Mouse (Mus musculus): ENCODE measurements at regions not wholly inside any gene's neighbourhood (a gene's known extent, or its start where the extent isn't known, plus 50 kb on each side); places are given as distances from the start of the nearest gene placed in this dataset.
A peak's percentile ranks its signal among the peaks of the same experiment; 100 is the strongest.

DNA sequence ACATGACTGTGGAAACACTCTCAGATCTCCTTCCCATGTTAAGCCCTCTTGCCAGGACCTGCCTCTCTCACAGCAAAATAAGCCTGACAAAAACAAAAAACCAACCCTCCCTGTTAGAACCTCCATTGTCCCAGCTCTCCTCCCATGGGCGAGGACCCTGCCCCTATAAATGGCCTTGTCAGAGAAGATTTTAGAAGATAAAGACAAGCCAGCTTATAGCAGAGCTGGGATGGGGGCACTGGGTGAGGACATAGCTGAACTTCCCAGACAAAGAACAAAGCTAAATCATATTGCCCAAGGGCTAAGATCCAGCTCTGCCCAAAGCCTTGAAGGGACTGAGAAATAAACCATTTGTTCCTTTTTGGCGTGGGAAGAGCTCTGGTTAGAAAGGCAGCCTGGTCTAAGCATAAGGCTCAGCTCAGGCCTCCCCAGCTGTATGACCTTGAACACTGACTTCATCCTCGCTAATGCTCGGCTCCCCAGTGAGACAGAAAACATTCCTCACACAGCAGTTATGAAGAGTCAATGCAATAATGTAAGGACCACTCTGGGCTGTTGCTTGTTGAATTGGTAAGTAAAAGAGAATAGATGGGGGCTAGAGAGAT lies 115.2 kb downstream of the Zfp36l2 start:
- DNase-seq (ENCODE audit: low spot score) = no peak

DNA sequence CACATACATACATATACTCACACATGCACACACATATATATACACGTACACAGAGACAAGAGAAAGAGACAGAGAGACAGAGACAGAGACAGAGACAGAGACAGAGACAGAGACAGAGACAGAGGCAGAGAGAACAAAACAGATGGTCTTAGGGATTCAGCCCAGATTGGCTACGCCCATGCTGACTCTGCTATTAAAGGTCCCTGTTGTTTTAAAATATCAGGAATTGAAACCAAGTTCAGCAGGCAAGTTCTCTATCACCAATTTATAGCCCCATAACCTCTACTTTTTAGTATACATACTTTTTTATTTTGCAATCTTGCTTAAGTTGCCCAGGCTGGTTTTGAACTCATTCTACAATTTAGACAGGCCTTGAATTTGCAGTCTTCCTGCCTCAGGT lies 115.9 kb downstream of the Zfp36l2 start:
- DNase-seq (ENCODE audit: low spot score) = no peak

DNA sequence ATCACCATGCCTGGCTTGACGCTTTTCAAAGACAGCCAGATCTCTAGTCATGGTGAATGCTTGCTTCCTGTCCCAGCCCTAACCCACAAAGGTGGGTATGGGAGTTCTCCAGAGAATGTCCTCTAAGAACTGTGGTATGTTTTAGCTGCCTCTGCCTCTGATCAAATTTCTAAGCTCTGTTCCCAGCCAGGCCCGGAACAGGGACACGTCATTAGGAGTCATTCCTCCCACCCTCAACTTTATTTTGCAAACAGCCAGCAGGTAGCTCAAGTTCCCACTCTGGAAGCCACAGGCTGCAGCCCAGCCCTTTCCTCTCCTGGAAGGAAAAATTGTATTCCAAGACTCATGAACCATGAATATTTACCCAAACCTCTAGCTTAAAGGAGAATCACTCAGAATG lies 117.2 kb downstream of the Zfp36l2 start:
- no peak for DNase-seq (ENCODE audit: low spot score)

DNA sequence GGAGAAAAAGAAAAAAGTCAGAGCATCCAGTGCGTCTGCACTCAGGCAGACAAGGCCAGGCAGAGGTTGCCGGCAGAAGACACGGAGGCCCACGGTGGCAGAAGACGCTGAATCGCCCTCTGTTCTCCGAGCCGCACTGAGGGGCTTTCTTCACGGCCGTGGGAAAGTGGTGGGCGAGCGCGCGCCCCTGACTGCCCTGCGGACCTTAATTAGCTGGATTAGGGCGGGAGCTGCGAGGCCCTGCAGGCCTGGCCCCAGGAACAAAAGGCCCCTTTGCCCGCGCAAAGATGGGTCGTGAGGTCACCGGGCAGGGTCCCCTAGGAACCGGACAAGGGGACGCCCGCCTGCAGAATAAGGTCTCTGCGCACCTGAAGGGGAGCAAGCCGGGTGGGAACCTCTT lies 120.6 kb downstream of the Zfp36l2 start:
- DNase-seq (ENCODE audit: low spot score) = peak; percentile 70

DNA sequence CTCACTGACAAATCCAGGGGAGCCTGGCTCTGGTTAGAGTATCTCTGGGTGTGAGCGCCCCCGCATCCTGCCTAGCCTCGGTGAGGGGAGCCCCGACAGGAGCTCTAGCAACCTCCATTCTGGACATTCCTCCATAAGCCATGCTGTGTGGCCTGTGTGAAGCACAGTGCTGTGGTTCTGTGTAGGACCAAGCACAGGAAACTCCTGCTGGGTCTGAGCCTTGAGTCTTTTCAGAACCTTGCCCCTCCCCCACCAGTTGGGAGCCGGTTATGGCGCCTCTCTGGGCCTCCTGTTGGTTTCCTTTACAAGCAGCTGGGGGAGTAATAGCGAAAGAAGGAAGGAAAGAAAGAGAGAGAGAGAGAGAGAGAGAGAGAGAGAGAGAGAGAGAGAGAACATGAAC lies 124.0 kb downstream of the Zfp36l2 start:
- no peak for DNase-seq (ENCODE audit: low spot score)

DNA sequence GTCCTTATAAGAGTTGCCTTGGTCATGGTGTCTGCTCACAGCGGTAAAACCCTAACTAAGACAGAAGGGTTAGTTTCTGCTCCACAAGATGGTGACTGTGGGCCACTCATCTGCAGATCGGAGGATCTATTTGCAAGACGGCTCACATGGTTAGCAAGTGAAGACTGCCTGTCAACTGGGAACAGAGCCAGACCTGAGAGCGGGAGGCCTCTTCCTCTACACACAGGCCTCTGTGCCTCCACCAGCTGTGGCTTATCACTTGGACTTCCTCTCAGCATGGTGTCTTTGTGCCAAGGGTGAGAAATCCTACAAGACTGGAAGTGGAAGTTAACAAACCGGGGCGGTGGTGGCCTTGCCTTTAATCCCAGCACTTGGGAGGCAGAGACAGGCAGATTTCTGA lies 126.1 kb downstream of the Zfp36l2 start:
- DNase-seq (ENCODE audit: low spot score) = no peak

DNA sequence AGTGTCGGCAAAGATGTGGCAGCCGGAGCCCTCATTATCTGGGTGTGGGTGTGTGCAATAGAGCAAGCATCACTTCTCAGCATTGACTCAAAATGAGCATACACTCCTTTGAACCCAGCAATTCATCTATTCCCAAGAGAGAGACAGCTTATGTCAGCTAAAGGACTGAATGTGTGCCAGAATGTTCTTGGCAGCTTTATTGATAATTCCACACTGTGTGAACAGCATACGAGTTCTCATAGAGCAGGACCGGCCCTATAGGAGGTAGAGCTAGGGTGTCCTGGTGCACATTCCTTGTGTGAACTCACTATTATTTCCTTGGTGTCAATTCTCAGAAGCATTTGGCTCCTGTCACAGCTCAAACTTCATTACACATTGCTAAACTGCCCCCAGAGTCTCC lies 131.3 kb downstream of the Zfp36l2 start:
- no peak for DNase-seq (ENCODE audit: low spot score)

DNA sequence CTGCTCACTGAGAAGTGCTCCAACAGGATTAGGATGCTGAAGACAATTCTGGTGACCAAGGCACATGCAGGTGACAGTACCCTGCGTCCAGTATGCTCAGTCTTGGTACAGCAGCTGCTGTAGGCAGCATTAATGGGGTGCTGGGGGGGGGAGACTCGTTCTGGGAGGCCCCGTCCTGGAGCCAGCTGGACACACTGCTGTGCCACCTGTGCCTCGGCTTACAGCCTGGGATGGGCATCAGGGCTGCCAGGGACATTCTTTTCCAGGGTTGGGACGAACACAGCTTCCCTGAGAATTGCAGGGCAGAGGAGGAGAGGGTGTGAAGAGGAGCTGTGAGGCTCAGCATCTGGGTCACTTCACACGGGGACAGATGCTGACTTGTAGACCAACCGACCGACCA lies 135.3 kb downstream of the Zfp36l2 start:
- DNase-seq (ENCODE audit: low spot score) = no peak

DNA sequence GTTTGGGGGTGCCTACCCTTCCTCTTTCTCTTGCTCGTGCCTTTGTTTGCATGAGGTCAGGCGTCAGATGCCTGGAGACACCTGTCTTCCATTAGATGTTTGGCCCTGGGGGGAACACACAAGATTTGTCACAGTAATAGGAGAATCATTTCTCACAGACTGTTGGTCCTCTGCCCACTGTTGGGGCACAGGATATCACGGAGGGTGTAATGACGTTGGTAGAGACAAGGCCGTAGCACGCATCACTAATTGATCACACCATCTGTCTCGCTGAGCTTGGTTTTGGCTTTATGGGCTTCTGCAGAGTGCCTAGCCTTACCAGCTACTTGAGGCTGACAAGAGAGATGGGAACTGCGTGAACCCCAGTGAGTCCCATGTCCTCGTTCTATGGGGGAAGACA lies 136.5 kb downstream of the Zfp36l2 start:
- no peak for DNase-seq (ENCODE audit: low spot score)

DNA sequence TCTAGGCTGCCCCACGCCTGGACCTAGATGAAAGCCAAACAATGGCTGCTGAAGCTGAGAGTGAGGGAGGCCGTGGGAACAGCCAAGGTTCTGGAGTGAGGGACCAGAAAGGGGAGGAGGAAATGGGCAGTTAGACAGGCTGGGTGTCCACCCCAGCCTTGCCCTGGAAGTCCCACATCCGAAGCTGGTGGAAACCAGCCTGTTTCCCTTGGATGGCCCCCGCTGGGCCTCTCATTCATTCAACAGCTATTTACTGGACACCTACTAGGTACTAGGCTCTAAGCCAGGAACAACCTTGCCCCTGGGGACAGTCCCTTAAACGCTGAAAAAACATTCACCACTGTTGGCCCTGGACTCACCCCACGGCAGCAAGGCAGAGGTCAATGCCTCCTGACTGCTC lies 139.2 kb downstream of the Zfp36l2 start:
- no peak for DNase-seq (ENCODE audit: low spot score)

DNA sequence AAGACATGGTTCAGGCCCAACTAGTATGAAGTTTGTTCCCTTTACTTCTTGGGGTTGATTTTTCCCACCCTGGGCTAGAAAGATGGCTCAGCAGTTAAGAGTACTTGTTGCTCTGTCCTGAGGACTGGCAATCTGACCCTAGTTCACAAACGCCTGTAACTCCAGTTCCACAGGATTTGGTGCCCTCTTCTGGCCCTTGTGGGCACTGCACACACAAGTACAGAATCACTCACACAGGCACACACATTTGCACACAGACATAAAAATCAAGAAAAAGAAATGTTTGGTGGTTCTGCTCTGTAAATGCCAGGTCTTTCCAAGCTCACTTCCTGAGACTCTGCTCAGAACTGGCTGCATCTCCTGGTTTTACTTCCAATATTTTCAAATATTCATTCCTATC lies 140.2 kb downstream of the Zfp36l2 start:
- DNase-seq (ENCODE audit: low spot score) = no peak

DNA sequence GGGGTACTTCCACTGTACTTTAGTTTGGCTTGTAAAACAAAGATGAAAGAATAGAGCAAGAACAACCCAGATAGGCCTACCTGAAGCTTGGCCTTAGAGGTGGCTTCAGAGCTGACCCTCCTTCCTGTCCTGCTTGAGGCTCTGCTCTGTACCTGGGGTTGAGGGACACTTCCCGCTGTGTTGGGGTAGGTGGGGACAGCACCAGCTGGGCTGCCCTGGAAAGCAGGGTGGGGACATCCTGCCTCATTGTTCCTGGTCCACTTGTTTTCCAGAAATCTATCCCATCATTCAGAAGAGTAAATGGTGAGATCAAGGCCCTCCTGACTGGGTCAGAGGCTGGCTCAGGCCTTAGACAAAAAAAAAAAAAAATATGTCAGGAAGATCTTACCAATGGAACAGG lies 141.9 kb downstream of the Zfp36l2 start:
- DNase-seq (ENCODE audit: low spot score) = no peak

DNA sequence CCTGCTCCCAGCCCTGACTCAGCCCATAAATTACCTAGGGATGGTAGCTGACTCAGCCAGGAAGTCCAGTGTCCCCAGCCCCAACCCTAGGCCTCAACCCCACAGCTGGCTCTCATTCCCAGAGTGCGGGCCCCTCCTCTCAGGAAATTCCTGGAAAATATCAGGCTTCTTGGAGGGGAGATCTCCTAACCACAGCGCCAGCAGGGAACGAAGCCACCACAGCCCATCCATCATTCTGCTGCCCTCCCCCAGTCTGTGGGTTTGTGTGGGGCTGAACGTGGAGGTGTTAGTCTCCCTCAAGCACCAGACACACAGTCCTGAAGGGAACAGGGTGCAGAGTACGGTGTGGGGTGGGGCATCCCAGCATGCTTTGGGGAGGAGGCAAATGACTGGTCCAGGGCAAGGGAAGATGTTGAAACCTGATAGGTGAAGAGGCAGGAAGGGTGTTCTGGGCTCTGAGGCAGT lies 143.2 kb downstream of the Zfp36l2 start:
- DNase-seq (ENCODE audit: low spot score) = no peak

DNA sequence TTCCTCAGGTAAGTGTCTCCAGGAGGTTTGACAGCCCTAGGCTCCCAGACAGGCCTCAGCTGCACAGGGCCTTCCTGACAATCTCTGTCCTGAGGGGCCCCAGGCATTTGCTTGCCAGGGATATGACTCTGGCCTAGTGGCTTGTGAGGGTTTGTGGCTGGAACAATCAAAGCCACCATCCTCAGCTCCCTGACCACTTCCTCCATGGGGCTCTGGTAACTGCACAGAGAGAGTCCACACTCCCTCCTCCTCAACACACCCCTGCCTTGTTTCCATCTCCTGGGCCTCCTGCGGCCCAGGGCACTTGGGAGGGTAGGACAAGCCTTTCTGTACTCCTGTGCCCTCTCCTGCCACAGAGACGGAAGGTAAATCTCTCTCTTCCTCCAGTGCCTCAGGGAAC lies 144.6 kb downstream of the Zfp36l2 start:
- DNase-seq (ENCODE audit: low spot score) = no peak

DNA sequence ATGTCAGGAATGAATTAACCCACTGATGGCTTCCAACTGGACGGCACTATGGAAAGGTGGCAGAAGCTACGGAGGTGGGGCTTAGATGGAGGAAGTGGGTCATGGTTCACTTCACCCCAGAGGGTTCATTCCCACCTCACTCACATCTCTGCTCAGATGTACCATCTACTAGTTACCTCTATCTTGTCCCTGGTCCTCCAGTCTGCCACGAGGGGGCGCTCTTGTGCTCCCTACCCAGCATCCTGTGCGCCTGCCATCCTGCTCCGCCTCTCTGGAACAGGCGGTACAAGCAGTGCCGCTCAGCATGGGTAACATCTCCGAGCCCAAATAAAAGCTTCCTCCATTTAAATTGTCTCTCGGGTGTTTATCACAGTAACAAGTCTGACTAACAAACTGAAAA lies 148.3 kb downstream of the Zfp36l2 start:
- no peak for DNase-seq (ENCODE audit: low spot score)

DNA sequence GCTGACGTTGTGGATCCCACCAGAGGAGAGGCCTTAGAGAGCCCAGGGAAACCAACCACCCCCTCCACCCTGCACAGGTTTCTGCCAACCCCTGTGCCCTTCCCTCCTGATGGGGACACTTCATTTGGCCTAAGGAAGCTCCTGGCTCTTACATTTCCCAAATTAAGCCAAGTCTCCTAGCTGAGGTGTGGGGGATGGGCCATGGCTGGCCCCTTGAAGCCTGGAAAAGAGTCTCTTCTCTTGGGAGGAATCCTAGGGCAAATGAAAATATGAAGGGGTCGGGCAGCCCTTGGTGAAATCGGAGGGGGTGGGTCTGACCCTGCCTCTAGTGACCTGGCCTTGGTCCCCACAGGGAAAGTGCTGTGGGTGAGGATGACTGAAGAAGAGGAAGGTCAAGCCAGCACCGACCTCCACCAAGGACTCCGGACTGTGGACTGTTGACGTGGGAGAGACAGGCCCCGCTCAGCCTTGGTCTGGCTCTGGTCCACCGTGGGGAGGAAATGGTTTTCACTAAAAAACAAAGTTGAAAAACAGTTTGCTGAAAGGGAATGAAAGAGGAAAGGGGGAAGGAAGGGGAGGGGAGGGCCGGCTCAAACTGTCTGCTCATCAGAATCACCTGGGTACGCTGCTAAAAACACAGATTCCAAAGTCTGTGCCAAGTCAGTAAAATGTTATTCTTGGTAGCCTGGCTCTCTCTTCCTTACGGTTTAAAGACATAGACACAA lies 150.0 kb downstream of the Zfp36l2 start:
- DNase-seq (ENCODE audit: low spot score) = no peak

DNA sequence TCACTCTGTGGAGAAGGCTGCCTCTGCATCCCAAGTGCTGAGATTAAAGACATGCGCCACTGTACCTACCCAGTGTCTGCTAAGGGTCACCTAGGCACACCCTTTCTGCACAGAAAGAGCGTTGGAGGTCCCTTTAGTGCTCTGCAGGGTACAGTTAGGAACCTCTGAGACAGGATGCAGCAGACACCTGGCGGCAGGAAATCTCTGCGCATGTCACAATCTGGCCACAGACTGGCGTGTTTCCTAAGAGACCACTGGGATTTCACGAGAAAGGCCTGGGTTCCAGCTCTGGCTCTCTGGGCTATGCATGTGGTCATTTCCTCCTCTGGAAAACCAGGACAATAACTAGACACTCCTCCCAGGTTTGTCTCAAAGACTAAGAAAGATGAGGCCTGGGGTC lies 151.7 kb downstream of the Zfp36l2 start:
- no peak for DNase-seq (ENCODE audit: low spot score)

DNA sequence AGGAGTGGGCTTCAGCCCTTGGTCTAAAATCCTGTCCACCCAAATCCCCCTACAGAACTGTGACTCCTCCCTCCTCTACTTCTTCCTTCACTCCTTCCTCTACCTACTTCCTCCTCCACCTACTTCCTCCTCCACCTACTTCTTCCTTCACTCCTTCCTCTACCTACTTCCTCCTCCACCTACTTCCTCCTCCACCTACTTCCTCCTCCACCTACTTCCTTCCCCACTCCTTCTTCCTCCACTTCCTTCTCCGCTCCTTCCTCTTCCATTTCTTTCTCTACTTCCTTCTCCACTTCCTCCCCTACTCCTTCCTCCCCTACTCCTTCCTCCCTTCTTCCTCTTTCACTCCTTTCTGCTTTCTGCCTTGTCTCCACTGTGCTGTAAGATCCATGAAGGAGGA lies 152.9 kb downstream of the Zfp36l2 start:
- DNase-seq (ENCODE audit: low spot score) = no peak

DNA sequence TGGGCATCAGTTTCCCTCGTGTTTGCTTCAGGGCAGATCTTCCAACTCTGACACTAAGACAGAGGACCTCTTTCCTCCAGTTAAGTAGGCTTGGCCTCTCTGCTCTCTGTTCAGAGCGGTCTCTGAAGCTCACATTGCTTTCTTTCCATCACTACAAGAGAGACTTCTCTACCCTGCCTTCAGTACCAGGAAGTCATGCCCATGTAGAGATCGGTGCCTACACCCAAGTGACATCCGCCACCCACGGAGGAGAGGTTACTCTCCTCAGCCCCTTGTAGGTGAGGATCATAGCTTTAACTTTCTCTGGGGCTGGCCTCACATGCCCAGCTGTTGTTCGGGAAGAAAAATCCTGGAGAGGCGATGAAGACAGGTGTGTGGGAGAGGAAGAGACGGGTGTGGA lies 155.3 kb downstream of the Zfp36l2 start:
- DNase-seq (ENCODE audit: low spot score) = no peak

DNA sequence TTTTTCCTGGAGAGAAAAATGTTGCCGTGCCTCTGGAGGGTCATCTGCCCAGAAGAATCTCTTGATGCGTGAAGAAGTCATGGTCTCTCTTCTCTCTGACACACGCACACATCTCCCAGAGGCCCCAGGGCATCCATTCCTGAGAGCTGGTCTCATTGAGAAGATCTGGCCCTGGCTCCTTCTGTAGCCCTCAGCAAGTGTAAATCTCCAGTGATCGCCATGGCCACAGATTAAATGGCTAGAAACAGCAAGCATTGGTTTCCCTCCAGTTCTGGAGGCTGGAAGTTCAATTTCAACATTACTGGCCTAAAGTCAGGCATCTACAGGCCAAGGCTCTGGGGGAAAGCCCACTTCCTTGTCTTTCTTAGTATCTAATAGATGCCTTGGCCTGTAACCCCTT lies 155.9 kb downstream of the Zfp36l2 start:
- no peak for DNase-seq (ENCODE audit: low spot score)

DNA sequence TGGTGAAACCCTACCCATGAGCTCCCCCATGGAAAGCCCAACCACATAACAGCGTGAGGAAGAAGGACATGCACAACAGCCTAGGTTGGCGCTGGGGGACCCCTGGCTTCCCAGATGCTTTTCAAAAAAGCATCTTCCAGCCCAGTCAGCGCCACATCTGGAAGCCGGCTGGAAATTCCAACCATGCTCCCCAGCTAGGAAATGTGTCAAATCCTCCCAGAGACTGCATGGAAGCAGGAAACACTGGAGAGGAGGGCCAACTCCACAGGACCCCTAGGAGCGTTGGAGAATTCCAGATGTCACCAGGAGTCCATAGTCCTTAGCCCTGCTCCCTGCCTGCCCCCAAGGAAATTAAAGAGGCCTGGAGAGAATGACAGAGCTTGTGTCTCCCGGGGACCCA lies 156.4 kb downstream of the Zfp36l2 start:
- DNase-seq (ENCODE audit: low spot score) = no peak

DNA sequence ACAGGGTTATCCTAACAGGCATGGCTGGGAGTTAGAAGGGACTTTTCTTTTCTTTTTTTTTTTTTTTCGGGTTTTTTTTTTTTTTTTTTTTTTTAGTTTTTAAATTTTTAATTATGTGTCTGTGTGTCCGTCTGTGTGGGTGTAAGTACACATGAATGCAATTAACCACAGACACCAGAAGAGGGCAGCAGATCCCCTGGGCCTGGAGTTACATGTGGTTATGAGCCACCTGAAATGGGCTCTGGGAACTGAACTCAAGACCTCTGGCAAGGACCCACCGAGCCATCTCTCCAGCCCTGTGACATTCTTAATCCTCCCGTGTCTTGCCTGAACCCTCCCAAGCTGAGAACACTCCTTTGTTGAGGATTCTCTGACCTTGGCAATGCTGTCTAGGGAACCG lies 157.0 kb downstream of the Zfp36l2 start:
- DNase-seq (ENCODE audit: low spot score) = no peak

DNA sequence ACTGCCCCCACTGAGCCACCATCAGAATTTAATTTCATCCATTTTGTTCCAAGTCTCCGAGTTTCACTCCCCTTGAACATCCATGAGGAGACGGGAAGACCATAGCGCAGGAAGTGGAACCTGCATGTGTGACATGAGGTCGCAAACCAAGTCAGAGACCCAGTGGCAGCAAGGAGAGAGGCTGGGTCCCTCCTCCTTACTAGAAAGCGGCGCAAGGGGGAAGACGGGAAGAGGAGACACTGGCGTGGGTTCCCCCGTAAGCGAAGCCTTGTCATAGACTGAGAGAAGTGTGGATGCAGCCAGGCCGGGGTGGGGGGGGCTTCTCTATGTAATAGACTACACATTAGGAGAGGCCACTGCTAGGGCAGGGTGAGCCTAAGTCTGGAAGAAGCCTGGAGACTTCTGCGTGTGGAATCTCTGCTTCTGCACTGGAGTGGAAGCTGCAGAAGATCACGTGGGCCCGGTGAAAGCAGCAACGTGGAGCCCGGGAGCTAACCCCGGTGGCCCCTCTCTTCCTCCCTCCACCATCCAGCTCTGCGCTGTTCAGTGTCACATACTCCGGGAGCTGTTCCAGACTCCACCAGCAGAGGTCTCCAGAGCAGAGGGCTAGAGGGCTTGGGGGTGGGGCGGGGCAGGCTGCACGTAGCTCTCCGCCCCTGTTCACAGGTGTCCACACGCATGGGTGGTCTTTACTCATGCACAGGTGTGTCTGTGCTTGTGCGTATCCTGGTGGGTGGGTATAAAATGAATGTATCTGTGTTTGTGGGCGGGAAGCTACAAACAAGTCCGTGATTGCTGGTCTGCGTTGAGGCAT lies 159.4 kb downstream of the Zfp36l2 start:
- DNase-seq (ENCODE audit: low spot score) = peak; percentile 93
